Mouse (Mus musculus) MEL (cell line): ENCODE measurements around the gene Cnrip1. TPM values are rescaled to one million over a fixed set of nuclear protein-coding genes. Genes with fewer than 3 reads are reported as not detected.
A peak's percentile ranks its signal among the peaks of the same experiment; 100 is the strongest.
"Not testable (repeated sequence)": the region's sequence is repeated elsewhere in the genome, so short reads cannot be mapped to it uniquely, and the experiment has no call there.

Experiments used
- DNase-seq: peaks from one replicate; pipeline ENCODE4 v3.0.0; 2011; ENCODE audit warnings: low read depth, low spot score
- H3K27ac ChIP-seq: 2 replicates; pipeline ENCODE4 v1.5.1; 2012; ENCODE audit warnings: low read depth, mild to moderate bottlenecking, control low read depth, low read length, moderate library complexity; ENCODE audit not compliant: control insufficient read depth
- H3K27me3 ChIP-seq, 2 experiments: fragments of 150-350 bp in 1 of 2; sonication (generic) in 1 of 2; 2 replicates each; pipeline ENCODE4 v1.6.1; 2012; ENCODE audit warnings: low read length in 2 of 2, mild to moderate bottlenecking in 2 of 2, improper control_type of control experiment in 1 of 2, moderate library complexity in 1 of 2; ENCODE audit not compliant: insufficient read depth in 2 of 2, control insufficient read depth in 1 of 2
- H3K36me3 ChIP-seq, 2 experiments: 2 replicates each; pipeline ENCODE4 v1.6.1; 2012 to 2014; ENCODE audit warnings: low read length in 2 of 2, improper control_type of control experiment in 1 of 2, inconsistent platforms in 1 of 2, mild to moderate bottlenecking in 1 of 2; ENCODE audit not compliant: insufficient read depth in 2 of 2, control insufficient read depth in 1 of 2
- H3K4me1 ChIP-seq, 2 experiments: fragments of 150-350 bp in 1 of 2; sonication (generic) in 1 of 2; 2 replicates each; pipeline ENCODE4 v1.6.1; 2012; ENCODE audit warnings: low read length in 2 of 2, improper control_type of control experiment in 1 of 2, mild to moderate bottlenecking in 1 of 2; ENCODE audit not compliant: insufficient read depth in 2 of 2, control insufficient read depth in 1 of 2
- H3K4me3 ChIP-seq, 2 experiments: fragments of 150-350 bp in 1 of 2; sonication (generic) in 1 of 2; 2 replicates each; pipeline ENCODE4 v1.5.1; 2012; ENCODE audit warnings: low read depth in 2 of 2, low read length in 2 of 2, mild to moderate bottlenecking in 2 of 2, moderate library complexity in 2 of 2, control low read depth in 1 of 2, improper control_type of control experiment in 1 of 2; ENCODE audit not compliant: control insufficient read depth in 1 of 2, insufficient read depth in 1 of 2
- H3K79me2 ChIP-seq: 2 replicates; pipeline ENCODE4 v1.6.1; 2012; ENCODE audit warnings: mild to moderate bottlenecking, low read length, moderate library complexity; ENCODE audit not compliant: control insufficient read depth, poor library complexity, insufficient read depth
- H3K9ac ChIP-seq: 2 replicates; pipeline ENCODE4 v1.6.1; 2012; ENCODE audit warnings: low read depth, mild to moderate bottlenecking, control low read depth, low read length, moderate library complexity; ENCODE audit not compliant: control insufficient read depth, poor library complexity, severe bottlenecking
- H3K9me3 ChIP-seq: fragments of 150-350 bp; sonication (generic); replicated peaks from 2 replicates; pipeline ENCODE4 v1.6.1; 2012; ENCODE audit warnings: mild to moderate bottlenecking, low read length, improper control_type of control experiment, moderate library complexity; ENCODE audit not compliant: insufficient read depth
- BHLHE40 ChIP-seq: IDR thresholded peaks from 2 replicates; pipeline ENCODE4 v1.6.1; 2012; ENCODE audit warnings: low read depth, mild to moderate bottlenecking, inconsistent platforms, low read length, improper control_type of control experiment, borderline replicate concordance
- CHD1 ChIP-seq: IDR thresholded peaks from 2 replicates; pipeline ENCODE4 v1.6.1; 2012; ENCODE audit warnings: low read depth, mild to moderate bottlenecking, inconsistent platforms, low read length, improper control_type of control experiment
- CHD2 ChIP-seq: IDR thresholded peaks from 2 replicates; pipeline ENCODE4 v1.6.1; 2011; ENCODE audit warnings: low read length, improper control_type of control experiment
- CTCF ChIP-seq, 3 experiments: IDR thresholded peaks in 2 of 3; conservative IDR thresholded peaks in 1 of 3; 2 replicates each; pipeline ENCODE4 v1.5.1; 2011 to 2012; ENCODE audit warnings: low read length in 3 of 3, low read depth in 2 of 3, mild to moderate bottlenecking in 2 of 3, improper control_type of control experiment in 1 of 3, inconsistent platforms in 1 of 3, mixed read lengths in 1 of 3, moderate library complexity in 1 of 3; ENCODE audit not compliant: control insufficient read depth in 1 of 3, insufficient read depth in 1 of 3, poor library complexity in 1 of 3, severe bottlenecking in 1 of 3
- ELF1 ChIP-seq: IDR thresholded peaks from 2 replicates; pipeline ENCODE4 v1.6.1; 2014; ENCODE audit warnings: low read depth, mild to moderate bottlenecking, inconsistent platforms, low read length, improper control_type of control experiment, moderate library complexity
- ETS1 ChIP-seq: IDR thresholded peaks from 2 replicates; pipeline ENCODE4 v1.6.1; 2012; ENCODE audit warnings: low read depth, mild to moderate bottlenecking, inconsistent platforms, low read length, improper control_type of control experiment, moderate library complexity
- GABPA ChIP-seq: IDR thresholded peaks from 2 replicates; pipeline ENCODE4 v1.6.1; 2012; ENCODE audit warnings: low read depth, mild to moderate bottlenecking, inconsistent platforms, low read length, improper control_type of control experiment, moderate library complexity
- GATA1 ChIP-seq: IDR thresholded peaks from 2 replicates; pipeline ENCODE4 v1.6.1; 2011; ENCODE audit warnings: low read depth, low read length, improper control_type of control experiment
- HCFC1 ChIP-seq: IDR thresholded peaks from 2 replicates; pipeline ENCODE4 v1.6.1; 2012; ENCODE audit warnings: low read depth, mild to moderate bottlenecking, inconsistent platforms, low read length, improper control_type of control experiment, moderate library complexity
- KAT2A ChIP-seq: conservative IDR thresholded peaks from 2 replicates; pipeline ENCODE4 v1.6.1; 2012; ENCODE audit warnings: low read depth, low read length, improper control_type of control experiment, inconsistent platforms
- MAFK ChIP-seq: IDR thresholded peaks from 2 replicates; pipeline ENCODE4 v1.6.1; 2011; ENCODE audit warnings: low read depth, mild to moderate bottlenecking, low read length, improper control_type of control experiment, borderline replicate concordance
- MAX ChIP-seq: IDR thresholded peaks from 2 replicates; pipeline ENCODE4 v1.6.1; 2011; ENCODE audit warnings: low read length, improper control_type of control experiment
- MAZ ChIP-seq: IDR thresholded peaks from 2 replicates; pipeline ENCODE4 v1.6.1; 2012; ENCODE audit warnings: low read depth, mild to moderate bottlenecking, inconsistent platforms, low read length, improper control_type of control experiment
- MXI1 ChIP-seq: IDR thresholded peaks from 2 replicates; pipeline ENCODE4 v1.6.1; 2011; ENCODE audit warnings: mild to moderate bottlenecking, low read depth, low read length, improper control_type of control experiment
- MYB ChIP-seq: IDR thresholded peaks from 2 replicates; pipeline ENCODE4 v1.6.1; 2011; ENCODE audit warnings: mild to moderate bottlenecking, low read depth, low read length, improper control_type of control experiment
- POLR2A ChIP-seq, 2 experiments: IDR thresholded peaks; 2 replicates each; pipeline ENCODE4 v1.6.1; 2011 to 2012; ENCODE audit warnings: low read length in 2 of 2, mild to moderate bottlenecking in 2 of 2, control low read depth in 1 of 2, improper control_type of control experiment in 1 of 2, low read depth in 1 of 2, moderate library complexity in 1 of 2; ENCODE audit not compliant: control insufficient read depth in 1 of 2, insufficient read depth in 1 of 2, poor library complexity in 1 of 2
- POLR2AphosphoS2 ChIP-seq: IDR thresholded peaks from 2 replicates; pipeline ENCODE4 v1.6.1; 2011; ENCODE audit warnings: low read length, improper control_type of control experiment
- POLR2AphosphoS5 ChIP-seq: IDR thresholded peaks from 2 replicates; pipeline ENCODE4 v1.6.1; 2012; ENCODE audit warnings: low read depth, borderline replicate concordance, mild to moderate bottlenecking, inconsistent platforms, low read length, moderate library complexity, mixed read lengths
- RAD21 ChIP-seq: IDR thresholded peaks from 2 replicates; pipeline ENCODE4 v1.6.1; 2011; ENCODE audit warnings: mild to moderate bottlenecking, low read depth, low read length, improper control_type of control experiment
- SIN3A ChIP-seq: IDR thresholded peaks from 2 replicates; pipeline ENCODE4 v1.6.1; 2012; ENCODE audit warnings: low read length, improper control_type of control experiment, inconsistent platforms
- TAL1 ChIP-seq: IDR thresholded peaks from 2 replicates; pipeline ENCODE4 v1.6.1; 2012; ENCODE audit warnings: mild to moderate bottlenecking, inconsistent platforms, low read length, moderate library complexity, mixed read lengths
- TCF12 ChIP-seq: IDR thresholded peaks from 2 replicates; pipeline ENCODE4 v1.6.1; 2014; ENCODE audit warnings: low read depth, mild to moderate bottlenecking, inconsistent platforms, low read length, improper control_type of control experiment, moderate library complexity
- USF2 ChIP-seq, 2 experiments: IDR thresholded peaks; 2 replicates each; pipeline ENCODE4 v1.6.1; 2011 to 2012; ENCODE audit warnings: improper control_type of control experiment in 2 of 2, low read length in 2 of 2, borderline replicate concordance in 1 of 2, inconsistent platforms in 1 of 2, low read depth in 1 of 2, mild to moderate bottlenecking in 1 of 2; ENCODE audit not compliant: insufficient read depth in 1 of 2
- ZKSCAN1 ChIP-seq: IDR thresholded peaks from 2 replicates; pipeline ENCODE4 v1.6.1; 2012; ENCODE audit warnings: low read depth, mild to moderate bottlenecking, inconsistent platforms, low read length, improper control_type of control experiment, moderate library complexity
- ZMIZ1 ChIP-seq: IDR thresholded peaks from 2 replicates; pipeline ENCODE4 v1.6.1; 2012; ENCODE audit warnings: low read depth, mild to moderate bottlenecking, inconsistent platforms, low read length, improper control_type of control experiment, moderate library complexity
- ZNF384 ChIP-seq: IDR thresholded peaks from 2 replicates; pipeline ENCODE4 v1.6.1; 2012; ENCODE audit warnings: low read depth, mild to moderate bottlenecking, inconsistent platforms, low read length, improper control_type of control experiment
- polyA plus RNA-seq, 2 experiments: library from polyadenylated mRNA; stranded (reverse) in 1 of 2; unstranded in 1 of 2; fragments of >175 nt in 1 of 2; fragments of >200 nt in 1 of 2; gene quantifications; 2 replicates each; pipeline versions ENCODE4 v1.2.1 to v1.2.4; 2012; ENCODE audit warnings: low replicate concordance in 2 of 2, low read depth in 1 of 2; ENCODE audit not compliant: insufficient read length in 2 of 2, insufficient read depth in 1 of 2, missing spikeins in 1 of 2
- total RNA-seq: library from RNA; depleted of rRNA; stranded (reverse); fragments of 300-350 nt; gene quantifications from 2 replicates; pipeline ENCODE4 v1.2.3, GENCODE M21; 2012

The Cnrip1 gene
- total and polyA plus RNA-seq, 3 experiments = not detected

GRCm38 (mm10) chr11:17004899-17005846 lies 46.2 kb upstream of the Cnrip1 start (continued):
- no peak; the same call in none of the 2 replicates for TF ChIP-seq KAT2A
- peak; percentile 48; the same call in 1 of the 2 replicates for TF ChIP-seq ELF1
- TF ChIP-seq TAL1 = peak; percentile 98
- no peak for TF ChIP-seq CTCF (IDR thresholded peaks at IDR 0.05 in 2 of 3, conservative IDR thresholded peaks at IDR 0.05 in 1 of 3; ENCODE audit: control insufficient read depth in 1 of 3, insufficient read depth in 1 of 3, low read depth in 2 of 3, low read length in 3 of 3, poor library complexity in 1 of 3, severe bottlenecking in 1 of 3)
- peak; percentile 97 for TF ChIP-seq MAZ
- no peak for TF ChIP-seq ZMIZ1
- TF ChIP-seq ZKSCAN1 = no peak

- H3K9me3 ChIP-seq, H3K27me3 ChIP-seq: not testable (repeated sequence)
- TF ChIP-seq MXI1 = peak; percentile 7; the same call in 1 of the 2 replicates
- TF ChIP-seq SIN3A = peak; percentile 11; the same call in 1 of the 2 replicates
- Histone ChIP-seq H3K4me1 (peaks cover 25 to 36% of the 10 kb centered on the region in 2 experiments), H3K27ac (peak overlapping the region; percentile 93), H3K36me3 (peaks cover 0 to 45% of the 10 kb centered on the region in 2 experiments; a peak in 2 of 4 replicates), H3K79me2 (peaks cover 55% of the 10 kb centered on the region), H3K4me3 (peak overlapping the region; percentile 69 to 71), H3K9ac (peak overlapping the region; percentile 74)
- peak; percentile 52 for DNase-seq
Observed at GRCm38 (mm10) chr11:17006526-17006925, 44.9 kb upstream of the Cnrip1 start.

GRCm38 (mm10) chr11:17007517-17008173 lies 43.7 kb upstream of the Cnrip1 start:
- no peaks in the 10 kb centered on the region for H3K27me3 ChIP-seq
- peaks cover 0 to 37% of the 10 kb centered on the region in 2 experiments; a peak in 2 of 4 replicates for H3K36me3 ChIP-seq
- peak overlapping the region; percentile 74 for H3K9ac ChIP-seq
- peaks cover 46% of the 10 kb centered on the region for H3K79me2 ChIP-seq
- H3K4me1 ChIP-seq = peaks cover 21 to 28% of the 10 kb centered on the region in 2 experiments
- peak overlapping the region; percentile 93 for H3K27ac ChIP-seq
- peak overlapping the region; percentile 69 to 71 for H3K4me3 ChIP-seq
- H3K9me3 ChIP-seq = no peaks in the 10 kb centered on the region
- peak; percentile 70 for DNase-seq
- TF ChIP-seq GATA1 (0 out of 2 replicates have a peak, but pooled peaks have one; percentile 25), MAFK (no peak), MXI1 (no peak; the same call in 1 of the 2 replicates), ETS1 (peak; percentile 26; the same call in 1 of the 2 replicates), USF2 (IDR thresholded peaks at IDR 0.05; ENCODE audit: borderline replicate concordance in 1 of 2, insufficient read depth in 1 of 2, low read depth in 1 of 2, low read length in 2 of 2) (no peak), BHLHE40 (no peak), MYB (no peak), HCFC1 (0 out of 2 replicates have a peak, but pooled peaks have one; percentile 5), CHD1 (0 out of 2 replicates have a peak, but pooled peaks have one; percentile 89), POLR2AphosphoS5 (no peak), POLR2A (IDR thresholded peaks at IDR 0.05; ENCODE audit: control insufficient read depth in 1 of 2, insufficient read depth in 1 of 2, low read depth in 1 of 2, low read length in 2 of 2, poor library complexity in 1 of 2) (peak; percentile 28 to 33; a peak in 1 of 4 replicates), POLR2AphosphoS2 (no peak; the same call in 1 of the 2 replicates), ZNF384 (no peak), MAX (peak; percentile 47; the same call in 1 of the 2 replicates), GABPA (no peak), CHD2 (no peak), TCF12 (no peak), ZMIZ1 (no peak; the same call in 1 of the 2 replicates), RAD21 (no peak)
